Mouse (Mus musculus): ENCODE results near the gene Hibadh.

Hibadh gene

DNA sequence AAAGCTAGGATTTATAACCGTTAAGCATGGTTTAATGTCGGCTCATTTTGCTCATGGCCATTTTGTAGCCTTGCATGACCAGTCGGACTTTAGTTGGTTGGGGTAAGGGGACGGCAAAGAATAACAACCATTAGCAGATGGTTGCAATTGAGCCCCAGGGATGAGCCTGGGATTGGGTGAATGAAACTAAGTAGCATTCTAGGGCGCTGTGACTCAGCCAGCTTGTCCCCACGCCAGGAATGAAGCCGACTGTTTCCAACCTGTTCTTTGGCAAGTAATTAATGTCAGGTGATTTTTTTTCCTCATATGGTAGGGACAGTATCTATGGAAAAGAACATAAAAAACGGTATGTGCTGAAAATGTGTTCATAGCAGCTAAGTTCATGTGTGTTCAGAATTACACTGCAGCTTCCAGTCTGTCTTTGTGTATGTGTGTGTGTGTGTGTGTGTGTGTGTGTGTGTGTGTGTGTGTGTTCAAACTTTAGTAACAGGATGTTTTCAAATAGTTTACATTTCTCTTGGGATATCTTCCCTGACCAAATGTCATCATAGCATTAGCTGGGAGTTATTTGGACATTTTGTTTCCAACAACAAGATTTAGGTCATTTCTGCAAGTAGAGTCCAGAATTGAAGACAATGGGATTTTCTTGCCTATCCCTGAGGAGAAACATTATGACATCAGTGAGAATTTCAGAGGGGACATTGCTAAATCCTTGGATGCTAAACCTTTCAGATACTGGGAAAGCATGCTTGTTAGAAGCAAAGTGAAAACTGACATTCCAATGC, 135.3 kb downstream of the Hibadh start:
- in situ Hi-C loops (cut with MboI, MseI), result no loop called here

- in situ Hi-C loops (cut with MboI, MseI), result no loop called here
These were observed 137.2 kb downstream of the Hibadh start for GRCm38 (mm10) chr6:52502986-52503385.

- in situ Hi-C loops (cut with MboI, MseI), result no loop called here
These were observed 138.7 kb downstream of the Hibadh start for GRCm38 (mm10) chr6:52501479-52501878.
